Mouse (Mus musculus): ENCODE data around the gene Usf2. TPM values are rescaled to one million over a fixed set of nuclear protein-coding genes. Genes with fewer than 3 reads are reported as not detected.
"Not testable (repeated sequence)": the region's sequence is repeated elsewhere in the genome, so short reads cannot be mapped to it uniquely, and the experiment has no call there.

Gene Usf2
- polyA plus RNA-seq, 1 experiment from 2014 or later, result 19.6 TPM

DNA sequence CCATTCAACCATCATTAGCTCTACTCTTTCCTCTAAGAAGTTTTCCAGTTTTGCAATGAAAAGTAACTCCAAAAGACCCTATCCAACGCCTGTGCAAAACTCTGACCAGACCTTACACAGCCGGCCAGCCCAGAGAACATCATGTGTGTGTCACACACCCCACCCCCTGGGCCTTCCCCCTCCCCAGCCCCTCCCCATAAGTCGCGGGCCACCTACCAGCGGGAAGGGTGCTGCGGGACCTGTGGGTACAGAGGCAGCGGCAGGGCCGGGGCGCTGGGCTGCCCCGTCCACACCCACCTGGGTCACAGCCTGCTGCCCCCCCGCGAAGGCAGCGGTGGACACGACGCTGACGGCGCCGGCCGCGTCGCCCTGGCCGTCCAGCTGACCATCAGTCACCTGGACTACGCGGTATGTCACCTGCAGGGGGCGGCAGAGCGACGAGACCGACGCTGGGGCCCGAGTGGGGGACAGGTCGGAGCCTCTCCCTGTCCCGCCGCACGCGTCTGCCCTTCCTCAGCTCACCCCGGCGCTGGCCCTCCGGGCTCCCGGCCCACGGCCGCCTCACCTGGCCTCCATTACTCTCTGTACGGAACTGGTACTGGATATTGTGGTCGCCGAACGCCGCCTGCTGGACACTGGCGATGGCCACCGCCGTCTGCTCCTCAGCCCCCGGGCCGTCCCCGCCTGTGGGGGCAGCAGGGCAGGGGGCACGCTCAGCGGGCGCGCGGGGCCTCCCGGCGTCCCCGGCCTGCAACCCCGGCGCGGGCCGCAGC lies 833 bp downstream of the Usf2 start:
- H3K27ac ChIP-seq (ENCODE audit: low read depth, low read length), result peak overlapping the region; percentile 98
- peak overlapping the region; percentile 98 for H3K4me3 ChIP-seq (ENCODE audit: low read depth, low read length)
- peaks cover 10% of the 10 kb centered on the region for H3K4me1 ChIP-seq (ENCODE audit: control insufficient read depth, insufficient read depth, low read length)
- under 1% methylated on average over 63 of the region's 64 CpGs for WGBS (ENCODE audit: insufficient replicate concordance)
- H3K4me2 ChIP-seq, result peak overlapping the region; percentile 79
- H3K36me3 ChIP-seq (ENCODE audit: control insufficient read depth, insufficient read depth, low read length), result peaks cover 22% of the 10 kb centered on the region
- no peaks in the 10 kb centered on the region for H3K9me3 ChIP-seq (replicated peaks; ENCODE audit: control insufficient read depth, low read length)
- H3K27me3 ChIP-seq (ENCODE audit: control insufficient read depth, insufficient read depth, low read length), result no peaks in the 10 kb centered on the region
- ATAC-seq (replicated peaks; ENCODE audit: insufficient number of reproducible peaks, low FRiP score, low TSS enrichment), result peak; percentile 71
- H3K9ac ChIP-seq (ENCODE audit: low read depth, low read length), result peak overlapping the region; percentile 98

DNA sequence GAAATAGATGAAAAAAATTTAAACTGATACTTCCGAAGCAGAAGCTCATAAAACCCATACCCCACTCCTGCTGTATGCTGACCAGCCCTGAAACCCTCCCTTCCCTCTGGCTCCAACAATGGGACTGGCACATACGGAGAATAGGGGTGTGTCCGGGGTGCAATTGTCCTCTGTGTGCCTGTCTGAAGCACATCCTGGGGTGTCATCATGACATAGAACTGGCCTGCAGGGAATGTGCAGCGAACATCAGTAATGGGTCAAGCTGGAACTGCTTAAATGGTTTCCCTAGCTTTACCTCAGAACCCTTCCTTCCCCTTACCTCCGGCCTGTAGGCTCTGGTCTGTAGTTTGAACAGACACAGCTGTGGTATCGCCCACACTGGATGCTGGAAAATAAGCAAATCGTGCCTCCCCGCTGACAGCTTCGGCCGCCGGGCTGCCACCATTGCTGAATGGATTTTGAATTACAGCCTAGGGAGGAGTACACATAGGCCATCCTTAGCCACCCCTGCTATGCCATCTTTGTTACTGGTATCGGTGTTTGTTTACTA lies 1.6 kb downstream of the Usf2 start:
- H3K36me3 ChIP-seq (ENCODE audit: control insufficient read depth, insufficient read depth, low read length), result peaks cover 24% of the 10 kb centered on the region
- no peaks in the 10 kb centered on the region for H3K9me3 ChIP-seq (replicated peaks; ENCODE audit: control insufficient read depth, low read length)
- H3K27me3 ChIP-seq (ENCODE audit: control insufficient read depth, insufficient read depth, low read length), result no peaks in the 10 kb centered on the region
- peak overlapping the region; percentile 98 for H3K4me3 ChIP-seq (ENCODE audit: low read depth, low read length)
- no peak overlapping the region for H3K27ac ChIP-seq (ENCODE audit: low read depth, low read length)
- peak overlapping the region; percentile 79 for H3K4me2 ChIP-seq
- peaks cover 10% of the 10 kb centered on the region for H3K4me1 ChIP-seq (ENCODE audit: control insufficient read depth, insufficient read depth, low read length)
- WGBS (ENCODE audit: insufficient replicate concordance), result 88% methylated on average over 12 of the region's 12 CpGs
- ATAC-seq (replicated peaks; ENCODE audit: insufficient number of reproducible peaks, low FRiP score, low TSS enrichment), result no peak
- no peak overlapping the region for H3K9ac ChIP-seq (ENCODE audit: low read depth, low read length)

DNA sequence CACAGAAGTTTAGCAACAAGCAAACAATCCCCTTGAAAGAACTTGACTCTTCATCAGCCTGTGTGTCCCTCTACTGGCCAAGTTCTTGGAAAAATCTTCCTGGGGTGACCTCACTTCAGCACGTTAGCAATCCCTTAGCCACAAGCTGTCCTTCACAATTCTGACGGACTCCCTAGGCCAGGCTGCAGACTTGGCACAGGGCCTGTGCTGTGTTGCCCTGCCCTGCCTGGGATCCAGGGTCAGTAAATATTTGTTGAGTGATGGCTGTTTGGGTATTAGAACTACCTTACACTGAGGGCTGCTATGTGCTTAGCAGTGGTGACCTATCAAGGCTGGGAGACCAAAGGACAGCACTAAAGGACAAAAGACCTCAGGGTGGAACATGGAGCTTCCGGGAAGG lies 2.6 kb downstream of the Usf2 start:
- WGBS (ENCODE audit: insufficient replicate concordance), result 92% methylated on average over 3 of the region's 3 CpGs
- ATAC-seq (replicated peaks; ENCODE audit: insufficient number of reproducible peaks, low FRiP score, low TSS enrichment), result no peak
- peaks cover 10% of the 10 kb centered on the region for H3K4me1 ChIP-seq (ENCODE audit: control insufficient read depth, insufficient read depth, low read length)
- no peaks in the 10 kb centered on the region for H3K27me3 ChIP-seq (ENCODE audit: control insufficient read depth, insufficient read depth, low read length)
- H3K36me3 ChIP-seq (ENCODE audit: control insufficient read depth, insufficient read depth, low read length), result peaks cover 24% of the 10 kb centered on the region
- H3K4me2 ChIP-seq, result no peak overlapping the region
- H3K9me3 ChIP-seq (replicated peaks; ENCODE audit: control insufficient read depth, low read length), result no peaks in the 10 kb centered on the region
- H3K27ac ChIP-seq (ENCODE audit: low read depth, low read length), result no peak overlapping the region
- no peak overlapping the region for H3K4me3 ChIP-seq (ENCODE audit: low read depth, low read length)
- no peak overlapping the region for H3K9ac ChIP-seq (ENCODE audit: low read depth, low read length)

DNA sequence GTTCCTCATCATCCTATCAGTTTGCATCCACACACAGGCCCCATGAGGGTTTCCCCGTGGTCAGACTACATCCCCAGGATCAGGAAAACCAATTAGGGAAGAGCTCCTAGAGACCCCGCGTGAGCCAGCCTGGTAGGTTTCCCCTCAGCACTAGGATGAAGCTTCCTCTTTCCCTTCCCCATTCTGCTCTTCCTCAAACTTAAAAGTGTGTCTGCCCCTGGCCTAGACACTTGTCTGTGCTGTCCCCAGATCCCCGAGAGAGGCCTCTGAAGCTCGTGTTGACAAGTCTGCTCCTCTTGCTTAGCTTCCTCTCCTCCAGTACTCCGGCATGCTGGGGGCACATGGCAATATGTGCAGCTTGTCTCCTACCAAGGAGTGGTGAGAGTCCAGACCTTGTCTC lies 3.1 kb downstream of the Usf2 start:
- Histone ChIP-seq H3K27me3 (ENCODE audit: control insufficient read depth, insufficient read depth, low read length) (no peaks in the 10 kb centered on the region), H3K27ac (ENCODE audit: low read depth, low read length) (no peak overlapping the region), H3K4me2 (no peak overlapping the region), H3K9me3 (replicated peaks; ENCODE audit: control insufficient read depth, low read length) (no peaks in the 10 kb centered on the region), H3K4me3 (ENCODE audit: low read depth, low read length) (no peak overlapping the region), H3K36me3 (ENCODE audit: control insufficient read depth, insufficient read depth, low read length) (peaks cover 24% of the 10 kb centered on the region), H3K4me1 (ENCODE audit: control insufficient read depth, insufficient read depth, low read length) (peaks cover 10% of the 10 kb centered on the region), H3K9ac (ENCODE audit: low read depth, low read length) (no peak overlapping the region)
- WGBS (ENCODE audit: insufficient replicate concordance), result 82% methylated on average over 6 of the region's 6 CpGs
- ATAC-seq (replicated peaks; ENCODE audit: insufficient number of reproducible peaks, low FRiP score, low TSS enrichment), result no peak

DNA sequence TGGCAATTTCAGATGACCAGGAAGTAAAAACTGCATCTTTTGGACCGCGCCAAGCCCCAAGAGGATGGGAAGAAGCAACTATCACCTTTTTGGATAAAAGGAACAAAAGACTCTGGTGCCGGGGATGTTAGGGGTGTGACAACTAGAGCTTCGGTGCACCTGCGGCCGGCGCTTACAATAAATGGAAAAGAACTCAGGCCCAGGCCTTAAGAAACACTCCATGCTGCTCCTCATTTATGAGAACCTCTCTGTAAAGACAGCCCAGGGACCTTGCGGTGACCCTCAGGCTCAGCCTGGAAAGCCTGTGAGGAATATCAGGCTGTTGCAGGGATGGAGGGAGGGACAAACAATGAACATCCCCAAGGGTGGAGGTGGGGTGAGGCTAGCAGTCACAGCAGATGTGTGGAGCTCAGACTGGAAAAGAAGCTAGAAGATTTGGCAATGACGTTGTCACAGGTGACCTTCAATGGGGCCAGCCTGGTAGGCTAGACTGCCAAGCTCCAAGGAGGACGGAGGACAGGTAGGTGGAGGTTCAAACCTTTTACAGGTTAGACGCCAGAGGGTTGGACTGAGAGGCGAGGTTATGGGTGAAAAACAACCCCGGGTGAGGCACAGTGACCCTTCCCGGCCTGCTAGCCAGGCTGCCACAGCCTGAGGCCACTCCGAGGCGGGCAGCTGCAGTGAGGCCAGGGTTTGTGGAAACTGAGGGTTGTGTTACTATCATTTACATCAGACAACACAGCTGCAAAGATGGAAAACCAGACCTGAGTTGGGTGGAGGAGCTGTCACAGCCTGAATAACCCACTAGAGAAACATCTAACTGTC lies 4.0 kb downstream of the Usf2 start:
- no peak for ATAC-seq (replicated peaks; ENCODE audit: insufficient number of reproducible peaks, low FRiP score, low TSS enrichment)
- Histone ChIP-seq H3K4me1 (ENCODE audit: control insufficient read depth, insufficient read depth, low read length) (peaks cover 4% of the 10 kb centered on the region; the same call in 1 of the 2 replicates), H3K4me3 (ENCODE audit: low read depth, low read length) (no peak overlapping the region), H3K27ac (ENCODE audit: low read depth, low read length) (no peak overlapping the region), H3K4me2 (no peak overlapping the region), H3K9ac (ENCODE audit: low read depth, low read length) (no peak overlapping the region), H3K9me3 (replicated peaks; ENCODE audit: control insufficient read depth, low read length) (no peaks in the 10 kb centered on the region), H3K27me3 (ENCODE audit: control insufficient read depth, insufficient read depth, low read length) (no peaks in the 10 kb centered on the region), H3K36me3 (ENCODE audit: control insufficient read depth, insufficient read depth, low read length) (peaks cover 24% of the 10 kb centered on the region)
- 91% methylated on average over 16 of the region's 16 CpGs for WGBS (ENCODE audit: insufficient replicate concordance)

DNA sequence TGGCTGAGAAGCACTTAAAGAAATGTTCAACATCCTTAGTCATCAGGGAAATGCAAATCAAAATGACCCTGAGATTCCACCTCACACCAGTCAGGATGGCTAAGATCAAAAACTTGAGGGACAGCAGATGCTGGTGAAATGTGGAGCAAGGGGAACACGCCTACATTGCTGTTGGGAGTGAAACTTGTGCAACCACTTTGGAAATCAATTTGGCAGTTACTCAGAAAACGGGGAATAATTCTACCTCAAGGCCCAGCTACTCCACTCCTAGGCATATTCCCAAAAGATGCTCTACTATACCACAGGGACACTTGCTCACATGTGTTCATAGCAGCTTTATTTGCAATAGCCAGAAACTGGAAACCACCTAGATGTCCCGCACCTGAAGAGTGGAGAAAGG lies 6.7 kb downstream of the Usf2 start:
- H3K9ac ChIP-seq (ENCODE audit: low read depth, low read length); H3K9me3 ChIP-seq (replicated peaks; ENCODE audit: control insufficient read depth, low read length); H3K4me3 ChIP-seq (ENCODE audit: low read depth, low read length); H3K27ac ChIP-seq (ENCODE audit: low read depth, low read length); H3K4me1 ChIP-seq (ENCODE audit: control insufficient read depth, insufficient read depth, low read length); H3K4me2 ChIP-seq; H3K27me3 ChIP-seq (ENCODE audit: control insufficient read depth, insufficient read depth, low read length); ATAC-seq (replicated peaks; ENCODE audit: insufficient number of reproducible peaks, low FRiP score, low TSS enrichment): not testable (repeated sequence)
- WGBS (ENCODE audit: insufficient replicate concordance), result 93% methylated on average over 3 of the region's 3 CpGs
- peaks cover 21% of the 10 kb centered on the region for H3K36me3 ChIP-seq (ENCODE audit: control insufficient read depth, insufficient read depth, low read length)

- no peak for ATAC-seq (replicated peaks; ENCODE audit: insufficient number of reproducible peaks, low FRiP score, low TSS enrichment)
- no peaks in the 10 kb centered on the region for H3K27me3 ChIP-seq (ENCODE audit: control insufficient read depth, insufficient read depth, low read length)
- peaks cover 2% of the 10 kb centered on the region; the same call in 1 of the 2 replicates for H3K36me3 ChIP-seq (ENCODE audit: control insufficient read depth, insufficient read depth, low read length)
- H3K4me2 ChIP-seq, result no peak overlapping the region
- no peak overlapping the region for H3K9ac ChIP-seq (ENCODE audit: low read depth, low read length)
- no peak overlapping the region for H3K27ac ChIP-seq (ENCODE audit: low read depth, low read length)
- H3K4me3 ChIP-seq (ENCODE audit: low read depth, low read length), result no peak overlapping the region
- WGBS (ENCODE audit: insufficient replicate concordance), result 97% methylated on average over 7 of the region's 7 CpGs
- no peaks in the 10 kb centered on the region for H3K4me1 ChIP-seq (ENCODE audit: control insufficient read depth, insufficient read depth, low read length)
- no peaks in the 10 kb centered on the region for H3K9me3 ChIP-seq (replicated peaks; ENCODE audit: control insufficient read depth, low read length)
Observed at GRCm38 (mm10) chr7:30945876-30946275, 10.7 kb downstream of the Usf2 start.

GRCm38 (mm10) chr7:30945466-30945865 lies 11.1 kb downstream of the Usf2 start:
- not testable (repeated sequence) for H3K4me2 ChIP-seq; H3K4me3 ChIP-seq (ENCODE audit: low read depth, low read length); H3K9me3 ChIP-seq (replicated peaks; ENCODE audit: control insufficient read depth, low read length); H3K4me1 ChIP-seq (ENCODE audit: control insufficient read depth, insufficient read depth, low read length); H3K27me3 ChIP-seq (ENCODE audit: control insufficient read depth, insufficient read depth, low read length); ATAC-seq (replicated peaks; ENCODE audit: insufficient number of reproducible peaks, low FRiP score, low TSS enrichment); H3K36me3 ChIP-seq (ENCODE audit: control insufficient read depth, insufficient read depth, low read length); H3K9ac ChIP-seq (ENCODE audit: low read depth, low read length); H3K27ac ChIP-seq (ENCODE audit: low read depth, low read length)
- WGBS (ENCODE audit: insufficient replicate concordance), result 87% methylated on average over 7 of the region's 7 CpGs
